Mouse (Mus musculus): ENCODE data around the gene Hist1h3e. TPM values are rescaled to one million over a fixed set of nuclear protein-coding genes. Genes with fewer than 3 reads are reported as not detected.
"Not testable (repeated sequence)": the region's sequence is repeated elsewhere in the genome, so short reads cannot be mapped to it uniquely, and the experiment has no call there.

Hist1h3e gene
- total RNA-seq, 2 experiments from 2014 or later, result 27.2 to 218 TPM

DNA sequence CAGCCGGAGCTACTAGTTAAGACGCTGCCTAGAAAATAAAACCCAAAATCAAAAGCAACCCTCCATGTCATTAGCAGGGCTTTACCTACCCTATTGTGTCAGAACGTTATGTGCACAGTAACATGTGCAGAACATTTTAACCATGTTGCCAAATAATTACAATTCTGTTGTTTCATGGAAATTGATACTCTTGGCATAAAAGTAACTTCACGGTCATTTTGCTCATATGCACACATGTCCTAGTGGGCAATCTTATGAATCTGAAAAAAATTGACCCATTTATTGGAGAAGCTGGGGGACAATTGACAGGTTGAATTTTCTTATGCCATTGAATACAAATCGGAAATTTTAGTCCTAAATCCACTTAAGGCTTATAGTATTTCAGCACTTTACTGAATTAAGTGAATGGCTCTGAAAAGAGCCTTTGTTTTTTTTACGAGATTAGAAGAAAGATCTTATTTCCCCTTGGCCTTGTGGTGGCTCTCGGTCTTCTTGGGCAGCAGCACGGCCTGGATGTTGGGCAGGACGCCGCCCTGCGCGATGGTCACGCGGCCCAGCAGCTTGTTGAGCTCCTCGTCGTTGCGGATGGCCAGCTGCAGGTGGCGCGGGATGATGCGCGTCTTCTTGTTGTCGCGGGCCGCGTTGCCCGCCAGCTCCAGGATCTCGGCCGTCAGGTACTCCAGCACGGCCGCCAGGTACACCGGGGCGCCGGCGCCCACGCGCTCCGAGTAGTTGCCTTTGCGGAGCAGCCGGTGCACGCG is 8.3 kb upstream of the Hist1h3e start:
- 0 out of 2 replicates have a peak, but pooled peaks have one; percentile 1 for ATAC-seq (replicated peaks; ENCODE audit: poor library complexity, severe bottlenecking)

GRCm38 (mm10) chr13:23564482-23564881 is 2.3 kb upstream of the Hist1h3e start:
- no peak for ATAC-seq (replicated peaks; ENCODE audit: poor library complexity, severe bottlenecking)

DNA sequence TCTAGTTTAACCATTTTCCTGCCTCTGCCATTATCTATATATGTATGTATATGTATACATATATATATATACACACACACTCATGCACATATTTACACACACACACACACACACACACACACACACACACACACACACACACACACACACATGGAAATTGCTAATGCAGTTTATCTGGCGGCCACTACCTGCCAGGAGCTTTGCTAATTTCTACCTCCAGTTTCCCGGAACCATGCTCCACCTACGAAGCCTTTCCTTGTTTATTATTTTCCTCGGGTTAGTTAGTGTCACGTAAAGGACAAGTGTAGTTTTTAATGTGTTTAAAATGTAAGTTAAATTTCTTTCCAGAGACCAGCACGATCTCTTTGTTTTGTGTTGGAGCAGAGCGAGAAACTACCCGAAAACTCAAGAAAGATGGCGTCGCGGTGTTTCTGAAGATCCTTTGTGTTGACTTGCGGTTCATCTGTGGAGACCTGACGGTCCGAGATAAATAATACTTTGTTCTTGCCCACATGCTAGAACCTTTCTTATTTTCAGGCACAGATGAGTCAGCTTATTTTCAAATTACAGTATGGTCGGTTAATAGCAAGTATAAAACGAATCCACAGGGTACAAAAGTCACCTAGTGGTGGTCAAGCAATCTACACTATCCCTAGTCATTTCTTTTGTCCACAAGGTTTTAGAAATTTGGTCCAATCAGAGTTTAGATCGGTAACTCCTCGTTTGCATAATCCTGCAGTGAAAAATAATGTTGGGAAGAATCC is 712 bp upstream of the Hist1h3e start:
- peak; percentile 57 for ATAC-seq (replicated peaks; ENCODE audit: poor library complexity, severe bottlenecking)

GRCm38 (mm10) chr13:23561531-23561882 is 662 bp downstream of the Hist1h3e start:
- ATAC-seq (replicated peaks; ENCODE audit: poor library complexity, severe bottlenecking), result not testable (repeated sequence)

- ATAC-seq (replicated peaks; ENCODE audit: poor library complexity, severe bottlenecking), result not testable (repeated sequence)
Observed at GRCm38 (mm10) chr13:23560699-23561098, 1.5 kb downstream of the Hist1h3e start.

DNA sequence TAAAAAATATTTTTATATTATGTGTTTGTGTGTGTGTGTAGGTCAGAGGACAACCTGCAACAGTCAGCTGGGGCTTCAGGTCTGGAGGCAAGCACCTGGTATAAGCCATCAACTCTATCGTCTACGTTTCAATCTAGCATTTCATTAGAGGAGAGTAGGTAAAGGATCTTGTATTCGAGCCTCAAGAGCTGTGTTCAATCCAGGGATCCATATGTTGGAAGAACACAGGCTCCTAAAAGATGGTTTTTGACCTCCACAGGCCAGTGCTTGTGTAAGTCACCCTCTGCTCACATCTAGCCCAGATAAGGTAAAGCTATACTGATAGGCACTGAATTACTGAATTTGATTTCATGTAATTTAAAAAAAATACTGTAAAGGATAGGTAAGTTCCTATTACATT is 5.3 kb downstream of the Hist1h3e start:
- no peak for ATAC-seq (replicated peaks; ENCODE audit: poor library complexity, severe bottlenecking)

- ATAC-seq (replicated peaks; ENCODE audit: poor library complexity, severe bottlenecking), result peak; percentile 59
Observed at GRCm38 (mm10) chr13:23555839-23556416, 6.2 kb downstream of the Hist1h3e start.

GRCm38 (mm10) chr13:23554925-23555838 is 7.0 kb downstream of the Hist1h3e start:
- peak; percentile 64 for ATAC-seq (replicated peaks; ENCODE audit: poor library complexity, severe bottlenecking)

DNA sequence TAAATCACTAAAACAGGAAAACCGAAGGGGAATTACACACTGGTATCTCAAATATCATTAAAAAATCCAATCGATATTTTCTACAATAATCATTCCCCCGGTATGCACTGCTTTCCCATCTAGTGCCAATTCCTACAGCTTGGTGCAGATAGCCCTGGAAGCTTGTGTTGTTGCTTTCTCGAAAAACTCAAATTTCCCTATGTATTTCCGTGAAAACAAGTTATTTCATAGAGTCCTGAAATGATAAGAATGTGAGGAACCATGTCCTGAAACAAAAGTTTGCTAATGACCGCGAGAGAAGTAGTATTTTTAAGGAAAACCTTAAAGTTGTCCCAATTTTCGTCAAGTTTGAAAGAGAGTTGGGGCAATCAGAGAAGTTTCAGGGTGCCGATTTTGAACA is 7.8 kb downstream of the Hist1h3e start:
- no peak for ATAC-seq (replicated peaks; ENCODE audit: poor library complexity, severe bottlenecking)

DNA sequence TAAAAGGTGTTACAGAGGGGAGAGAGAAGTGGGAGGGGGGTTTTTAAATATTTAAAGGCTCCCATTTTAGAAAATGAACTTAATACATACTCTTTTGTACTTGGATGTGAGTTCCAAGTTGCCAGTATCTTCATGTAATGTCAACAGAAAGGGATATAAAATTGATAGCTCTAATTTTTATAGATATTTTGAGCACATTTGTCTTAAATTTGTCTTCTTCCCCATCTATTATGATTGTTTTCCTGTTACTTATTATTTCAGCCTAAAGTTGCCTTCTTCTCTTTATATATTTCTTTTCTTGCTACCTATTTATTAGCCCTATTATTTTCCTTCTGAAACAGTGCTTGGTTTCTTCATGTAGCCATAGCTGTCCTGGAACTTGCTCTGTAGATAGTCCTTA is 9.2 kb downstream of the Hist1h3e start, which contains the start of gene Hist1h1d:
TSS of gene Hist1h1d (plus strand) at position 301 of the 400 bp plus-strand sequence.
- no peak for ATAC-seq (replicated peaks; ENCODE audit: poor library complexity, severe bottlenecking)

DNA sequence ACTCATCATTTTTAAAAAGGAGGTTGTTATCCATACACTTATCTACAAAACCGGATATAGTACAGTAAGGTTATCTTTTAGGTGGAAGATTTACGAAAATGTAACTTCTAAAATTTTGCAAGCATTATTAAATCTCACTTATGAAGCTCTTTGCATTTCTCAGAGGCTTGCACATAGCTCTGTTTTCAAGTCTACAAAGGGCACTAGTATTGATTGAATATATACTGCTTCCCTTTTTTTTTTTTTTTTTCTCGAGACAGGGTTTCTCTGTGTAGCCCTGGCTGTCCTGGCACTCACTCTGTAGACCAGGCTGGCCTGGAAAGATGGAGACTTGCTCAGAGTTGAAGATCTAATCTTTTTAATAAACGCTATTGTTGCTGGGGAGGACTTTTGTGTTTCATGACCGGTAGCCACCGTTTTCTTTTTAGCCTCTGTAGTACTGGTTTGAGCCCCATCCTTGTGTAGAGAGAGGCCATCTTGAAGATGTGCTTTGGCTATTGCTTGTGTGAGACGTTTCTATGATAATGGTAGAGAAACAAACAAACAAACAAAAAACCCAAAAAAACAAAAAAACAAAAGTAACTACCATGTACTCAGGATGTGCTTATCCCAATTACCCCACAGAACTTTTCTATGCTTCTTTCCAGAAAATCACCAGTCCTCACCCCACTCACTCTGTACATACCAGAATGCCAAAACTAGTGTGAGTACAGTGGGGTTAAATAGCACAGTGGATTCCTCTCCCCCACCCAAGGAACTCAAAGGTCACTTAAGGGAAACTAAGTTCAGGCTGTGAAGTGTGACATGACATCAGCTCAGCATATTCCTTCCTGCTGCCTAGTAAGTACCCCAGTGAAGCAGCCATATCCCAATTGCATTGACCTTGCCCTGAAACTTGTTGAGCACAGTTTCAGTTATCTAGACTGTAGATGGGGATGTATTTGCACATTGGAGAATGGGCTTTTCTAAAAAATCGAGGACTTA is 9.9 kb downstream of the Hist1h3e start:
- ATAC-seq (replicated peaks; ENCODE audit: poor library complexity, severe bottlenecking), result no peak

DNA sequence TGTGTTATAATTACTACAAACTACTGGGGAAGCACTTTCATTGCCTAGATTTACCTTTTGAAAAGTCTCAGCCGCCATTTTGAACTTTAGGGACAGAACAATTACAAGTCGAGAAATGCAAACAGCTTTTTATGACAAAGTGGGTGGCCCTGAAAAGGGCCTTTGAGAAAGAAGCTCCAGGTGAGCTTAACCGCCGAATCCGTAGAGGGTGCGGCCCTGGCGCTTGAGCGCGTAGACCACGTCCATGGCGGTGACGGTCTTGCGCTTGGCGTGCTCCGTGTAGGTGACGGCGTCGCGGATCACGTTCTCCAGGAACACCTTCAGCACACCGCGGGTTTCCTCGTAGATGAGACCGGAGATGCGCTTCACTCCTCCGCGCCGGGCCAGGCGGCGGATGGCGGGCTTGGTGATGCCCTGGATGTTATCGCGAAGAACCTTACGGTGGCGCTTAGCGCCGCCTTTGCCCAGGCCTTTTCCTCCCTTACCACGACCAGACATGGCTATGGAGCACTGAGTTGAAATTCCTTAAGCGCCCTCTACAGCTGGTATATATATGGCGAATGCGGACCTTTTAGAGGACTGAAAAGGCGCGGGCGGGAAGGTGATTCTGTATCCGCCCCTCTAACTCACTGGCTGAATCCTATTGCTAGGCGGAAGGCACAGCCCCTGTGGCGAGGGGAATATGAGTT is 10.9 kb downstream of the Hist1h3e start, which contains the start of gene Hist1h4f:
TSS of gene Hist1h4f (minus strand) at position 503 of the 689 bp plus-strand sequence.
- ATAC-seq (replicated peaks; ENCODE audit: poor library complexity, severe bottlenecking), result peak; percentile 63

- no peak for ATAC-seq (replicated peaks; ENCODE audit: poor library complexity, severe bottlenecking)
Observed at GRCm38 (mm10) chr13:23550761-23551145, 11.4 kb downstream of the Hist1h3e start.

DNA sequence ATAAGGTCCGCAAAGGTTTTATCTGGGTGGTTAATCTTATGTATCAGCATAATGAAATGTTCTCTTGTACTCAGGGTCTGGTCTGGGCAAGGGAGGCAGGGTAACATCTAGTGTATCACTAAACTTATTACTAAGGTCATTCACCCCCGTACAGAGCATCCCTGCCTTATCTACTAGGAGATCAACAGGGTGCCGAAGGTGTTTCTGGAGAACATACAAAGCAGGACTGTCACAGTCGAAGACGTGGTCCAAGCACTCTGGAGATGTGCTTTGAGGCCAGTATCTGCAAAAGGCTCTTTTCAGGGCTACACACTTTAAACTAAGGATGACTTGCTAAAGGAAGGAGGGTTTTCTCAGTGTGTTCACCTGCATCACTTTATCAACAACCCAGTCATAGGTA is 15.5 kb downstream of the Hist1h3e start:
- ATAC-seq (replicated peaks; ENCODE audit: poor library complexity, severe bottlenecking), result no peak

- ATAC-seq (replicated peaks; ENCODE audit: poor library complexity, severe bottlenecking), result peak; percentile 27
Observed at GRCm38 (mm10) chr13:23544787-23545120, 17.4 kb downstream of the Hist1h3e start.

- ATAC-seq (replicated peaks; ENCODE audit: poor library complexity, severe bottlenecking), result peak; percentile 72
Observed at GRCm38 (mm10) chr13:23543965-23544786, 18.0 kb downstream of the Hist1h3e start, which contains the start of gene Hist1h3f. Gene Hist1h3f (plus strand): TSS chr13:23544052.

- peak; percentile 85 for ATAC-seq (replicated peaks; ENCODE audit: poor library complexity, severe bottlenecking)
Observed at GRCm38 (mm10) chr13:23542999-23543607, 19.1 kb downstream of the Hist1h3e start, which contains the start of gene Hist1h2bh. Gene Hist1h2bh (minus strand): TSS chr13:23543392.

All from granulocyte monocyte progenitor cell, adult 5-6 weeks (primary cell).